Mouse (Mus musculus) hematopoietic stem cell, adult 5-6 weeks (primary cell): ENCODE data around the gene Chd2. TPM values are rescaled to one million over a fixed set of nuclear protein-coding genes. Genes with fewer than 3 reads are reported as not detected.

ENCODE experiments used
- ATAC-seq, 2 experiments: fragments of 125-278 bp in 1 of 2; replicated peaks in 1 of 2; 2 replicates each; pipeline ENCODE4 v1.8.0; 2016 to 2017; ENCODE audit warnings: inconsistent platforms in 2 of 2, mild to moderate bottlenecking in 2 of 2, moderate number of reproducible peaks in 2 of 2, low read depth in 1 of 2, moderate TSS enrichment in 1 of 2; ENCODE audit not compliant: low FRiP score in 2 of 2, poor library complexity in 2 of 2, severe bottlenecking in 2 of 2, insufficient read depth in 1 of 2, low TSS enrichment in 1 of 2
- total RNA-seq: library from RNA; stranded (forward); fragments of 172-1452, 232-1000 nt; gene quantifications from 2 replicates; pipeline ENCODE4 v1.2.3, GENCODE M21; 2017

Gene Chd2
- total RNA-seq, 1 experiment from 2014 or later: 193 TPM

DNA sequence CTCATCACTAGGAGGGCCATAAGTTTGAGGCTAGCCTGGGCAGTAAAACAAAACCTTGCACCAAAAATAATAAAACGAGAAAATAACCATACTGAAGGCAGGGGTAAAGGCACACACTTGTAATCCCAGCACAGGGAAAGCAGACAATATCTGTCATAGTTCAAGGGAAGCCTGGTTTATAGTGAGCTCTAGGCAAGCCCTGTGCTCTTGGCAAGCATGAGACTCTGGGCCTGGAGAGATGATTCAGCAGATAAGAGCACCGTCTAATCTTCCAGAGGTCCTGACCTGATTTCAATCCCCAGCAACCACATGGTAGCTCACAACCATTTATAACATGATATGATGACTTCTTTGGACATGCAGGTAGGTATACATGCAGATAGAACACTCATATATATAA, 29.2 kb downstream of the Chd2 start:
- ATAC-seq: no peak

DNA sequence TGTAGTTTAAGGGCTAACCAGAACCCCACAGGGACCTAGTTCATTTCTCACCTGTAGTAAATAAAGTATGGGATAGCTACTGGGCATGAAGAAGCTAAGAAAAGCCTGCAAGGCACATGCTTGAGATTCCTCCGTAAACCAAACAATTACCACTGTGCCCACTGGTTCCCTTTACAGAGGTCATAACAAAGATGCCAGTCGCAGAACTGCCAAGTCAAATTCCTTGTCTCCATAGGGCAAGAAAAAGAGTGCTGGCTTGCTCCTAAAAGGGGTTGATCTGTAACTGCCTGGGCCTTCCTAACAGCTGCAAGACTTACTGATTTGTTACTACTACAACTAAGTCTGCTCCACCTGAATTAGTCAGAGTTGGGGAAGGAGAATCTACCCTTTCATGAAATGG, 32.9 kb downstream of the Chd2 start:
- ATAC-seq: no peak

DNA sequence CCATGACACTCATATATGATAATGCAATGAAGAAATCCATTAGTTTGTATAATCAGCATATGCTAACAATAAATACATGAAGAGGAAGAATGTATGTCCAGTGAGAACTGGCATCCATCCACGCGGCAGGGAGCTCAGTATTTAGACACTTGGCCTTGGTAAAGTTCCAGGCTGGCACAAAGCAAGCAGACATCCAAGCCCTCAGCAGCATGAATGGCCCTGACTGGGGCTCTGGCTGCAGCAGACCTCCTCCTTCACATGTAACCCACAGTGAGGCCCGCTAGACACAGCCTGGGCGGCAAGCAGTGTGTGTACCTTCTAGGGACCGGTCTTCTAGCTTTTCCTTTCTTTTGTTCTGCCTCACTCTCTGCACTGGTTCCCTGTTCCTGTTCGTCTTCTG, 34.1 kb downstream of the Chd2 start:
- ATAC-seq: no peak

DNA sequence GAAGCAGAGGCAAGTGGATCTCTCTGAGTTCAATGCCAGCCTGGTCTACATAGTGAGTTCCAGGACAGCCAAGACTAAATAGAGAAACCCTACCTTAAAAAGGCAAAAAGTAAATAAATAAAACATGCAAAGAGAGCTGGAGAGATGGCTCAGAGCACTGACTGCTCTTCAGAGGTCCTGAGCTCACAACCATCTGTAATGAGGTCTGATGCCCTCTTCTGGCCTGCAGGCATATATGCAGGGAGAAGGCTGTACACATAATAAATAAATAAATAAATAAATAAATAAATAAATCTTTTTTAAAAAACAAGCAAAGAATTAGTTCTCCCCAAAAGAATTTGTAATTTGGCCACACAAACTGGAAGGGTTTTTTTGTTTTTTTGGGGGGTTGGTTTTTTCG, 34.8 kb downstream of the Chd2 start:
- no peak for ATAC-seq

DNA sequence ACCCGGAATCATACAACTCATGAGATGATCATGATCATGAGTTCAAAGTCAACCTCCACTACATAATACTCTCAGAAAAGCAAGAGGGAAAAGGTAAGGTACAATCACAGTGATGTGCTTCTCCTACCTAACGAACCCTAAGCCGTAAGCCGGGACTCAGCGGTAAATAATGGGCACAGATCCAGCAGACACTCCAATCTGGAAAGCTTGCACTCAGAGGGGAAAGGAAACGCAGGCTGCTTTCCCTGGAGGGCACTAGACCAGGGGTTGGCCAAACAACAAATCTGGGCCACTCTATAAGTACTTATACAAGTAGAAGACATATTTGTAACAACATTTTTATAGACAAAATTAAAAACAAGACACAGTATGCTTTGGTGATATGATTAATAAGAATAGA, 36.4 kb downstream of the Chd2 start:
- no peak for ATAC-seq

DNA sequence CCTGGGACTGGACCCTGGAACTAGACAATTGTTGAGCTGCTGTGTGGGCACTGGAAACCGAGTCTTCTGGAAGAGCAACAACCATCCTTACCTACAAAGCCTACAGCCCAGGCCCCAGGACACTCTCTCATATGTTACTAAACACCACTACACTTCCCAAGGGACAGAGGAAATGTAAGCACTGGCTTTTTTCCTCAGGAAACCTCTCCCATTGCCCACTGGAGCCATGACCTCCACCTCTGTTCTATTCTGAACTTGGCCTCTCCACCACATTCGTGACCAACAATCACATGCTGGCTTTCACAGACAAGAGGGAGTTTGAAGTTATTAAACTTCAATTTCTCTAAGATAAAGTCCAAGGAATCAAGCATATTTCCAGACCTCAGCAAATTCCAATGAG, 43.4 kb downstream of the Chd2 start:
- no peak for ATAC-seq

DNA sequence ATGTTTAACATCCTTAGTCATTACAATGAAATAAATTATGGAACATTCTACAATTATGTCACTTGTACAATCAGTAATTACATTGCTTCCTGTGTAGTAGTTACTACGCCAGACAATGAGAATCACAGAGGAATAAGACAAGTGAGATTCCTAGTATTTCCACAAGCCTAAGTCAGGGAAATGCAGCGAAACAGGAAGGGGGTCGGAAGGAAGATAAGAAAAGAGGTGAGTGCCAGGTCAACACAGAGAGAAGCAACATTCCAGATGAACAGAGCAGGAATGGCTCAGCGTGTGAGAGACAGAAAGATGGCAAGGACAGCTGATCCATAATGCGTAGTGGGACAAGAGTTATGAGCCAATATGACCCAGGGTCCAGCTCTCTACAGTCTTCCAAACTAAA, 52.4 kb downstream of the Chd2 start:
- ATAC-seq: no peak

DNA sequence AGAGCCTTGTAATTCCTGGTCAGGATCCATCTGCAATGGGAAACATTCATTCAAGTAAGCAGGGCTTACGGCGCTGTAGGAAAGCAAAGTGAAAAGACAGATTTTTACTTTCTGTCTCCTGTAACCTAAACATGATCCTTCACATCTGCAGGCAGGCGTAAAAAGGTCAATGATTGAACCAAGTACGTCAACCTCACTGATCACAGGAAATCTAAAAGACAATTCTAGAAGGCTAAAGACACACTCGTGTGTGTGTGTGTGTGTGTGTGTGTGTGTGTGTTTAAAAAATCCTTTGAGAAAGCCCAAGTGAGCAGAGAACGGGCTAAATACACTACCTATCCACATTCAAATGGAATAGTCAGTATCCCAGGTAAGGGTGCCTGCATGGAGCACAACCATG, 60.5 kb downstream of the Chd2 start:
- no peak for ATAC-seq

DNA sequence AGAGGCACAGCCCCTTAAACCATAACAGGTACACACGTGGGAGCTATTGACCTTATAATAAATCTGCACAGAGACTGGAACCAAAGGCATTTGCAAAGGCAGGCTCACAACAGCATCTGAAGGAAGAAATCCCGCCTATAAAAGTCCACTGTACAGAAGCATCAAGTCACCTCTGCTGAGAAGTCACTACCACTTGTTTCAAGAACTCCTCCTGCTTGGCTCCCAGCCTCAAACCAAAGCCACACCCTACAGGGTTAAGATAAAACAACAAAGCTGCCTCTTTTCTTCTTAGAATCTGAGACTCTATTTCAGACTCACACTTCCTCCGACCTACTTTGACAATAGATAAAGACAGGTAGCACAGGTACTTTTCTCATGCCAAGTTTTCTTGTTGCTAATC, 62.1 kb downstream of the Chd2 start:
- no peak for ATAC-seq

DNA sequence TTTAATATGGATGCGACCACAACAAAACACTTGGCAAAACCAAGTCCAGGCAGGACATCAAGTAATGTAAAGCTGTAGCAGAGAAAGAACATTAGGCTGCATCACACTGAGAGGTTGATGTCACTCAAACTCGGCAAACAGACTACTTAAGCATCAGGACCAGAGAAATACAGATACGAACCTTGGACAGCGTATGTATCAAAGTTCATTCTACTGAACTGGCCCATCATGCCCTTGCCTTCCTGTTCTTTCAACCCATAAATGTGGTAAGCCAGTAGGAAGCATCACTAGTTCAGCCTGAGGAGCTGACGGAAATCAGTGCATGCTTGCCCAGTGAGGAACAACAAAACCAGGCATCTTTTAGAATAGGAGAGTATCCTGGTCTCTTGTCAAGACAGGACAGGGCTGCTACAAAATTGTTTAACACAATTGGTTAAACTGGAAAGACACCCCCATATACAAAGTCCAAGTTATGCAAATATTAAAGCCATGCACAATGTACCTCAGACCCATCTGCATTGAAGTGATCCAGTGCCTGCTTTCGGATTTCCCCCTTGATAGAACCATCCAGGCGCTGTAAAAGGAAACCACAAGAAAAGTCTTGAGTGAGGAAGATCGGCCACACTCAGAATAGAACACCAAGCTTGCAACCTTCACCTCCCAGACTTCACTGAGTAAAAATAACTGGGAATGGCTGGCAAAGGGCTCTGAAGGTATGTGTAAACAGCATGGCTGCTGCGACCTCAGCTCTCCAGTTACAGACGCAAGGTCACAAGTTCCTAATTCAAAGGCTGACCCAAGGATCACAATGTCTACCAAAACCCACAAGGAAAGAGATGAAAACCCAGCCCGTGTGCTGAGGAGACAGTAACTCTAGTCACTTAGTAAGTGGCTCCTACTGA, 63.2 kb downstream of the Chd2 start:
- no peak for ATAC-seq

DNA sequence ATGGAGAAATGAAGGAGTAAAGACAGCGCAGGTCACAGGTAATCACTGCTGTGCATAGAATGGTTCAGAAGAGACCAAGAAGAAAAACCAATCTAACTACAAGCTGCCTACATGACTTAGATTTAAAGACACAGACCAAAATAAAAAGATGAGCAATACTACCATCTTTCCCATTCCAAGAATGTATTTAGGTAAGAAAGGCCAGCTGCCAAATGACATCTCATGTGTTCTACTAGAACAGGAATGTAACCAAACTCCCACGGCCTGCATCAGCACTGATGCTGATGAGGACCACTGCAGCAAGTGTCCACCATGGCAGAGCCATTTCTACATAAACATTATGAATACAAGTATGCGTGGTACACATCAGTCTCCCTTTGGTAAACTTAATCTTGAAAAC, 73.9 kb downstream of the Chd2 start:
- ATAC-seq: no peak

DNA sequence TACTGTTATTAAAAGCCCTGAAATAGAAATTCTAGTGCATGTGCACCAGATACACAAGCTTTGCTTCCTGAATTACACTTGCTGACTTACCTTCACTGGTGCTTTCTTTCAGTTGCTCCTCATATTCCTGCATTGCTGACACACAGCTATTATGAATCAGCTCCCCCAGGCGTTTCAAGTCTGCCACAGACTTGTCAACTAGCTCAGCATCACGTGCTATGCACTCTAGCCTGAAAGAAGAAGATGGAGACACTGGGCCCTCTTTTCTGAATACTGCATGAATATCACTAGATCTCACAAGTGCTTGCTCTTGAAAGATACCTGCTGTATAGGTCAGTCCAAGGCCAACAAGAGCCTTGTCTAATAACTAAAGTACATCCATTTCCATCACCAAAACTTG, 78.1 kb downstream of the Chd2 start:
- no peak for ATAC-seq

DNA sequence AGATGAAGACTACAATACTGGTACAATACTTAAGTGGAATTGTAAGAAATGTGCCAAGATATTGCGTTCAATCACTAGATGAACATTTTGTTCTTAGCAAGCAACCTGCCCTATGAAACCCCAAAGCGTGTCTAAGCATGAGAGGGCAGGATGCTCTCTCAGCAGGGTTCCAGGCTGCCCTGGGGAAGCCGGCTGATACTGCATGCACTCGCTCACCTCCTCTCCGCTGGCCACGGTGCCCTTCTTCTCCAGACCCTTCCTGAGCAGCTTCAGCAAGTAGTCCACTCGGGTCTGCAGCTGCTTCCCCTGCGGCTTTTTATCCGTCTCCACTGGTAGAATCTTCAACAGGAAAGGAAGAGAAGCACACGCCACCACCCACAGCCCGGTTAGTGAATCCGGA, 87.5 kb downstream of the Chd2 start:
- no peak for ATAC-seq

DNA sequence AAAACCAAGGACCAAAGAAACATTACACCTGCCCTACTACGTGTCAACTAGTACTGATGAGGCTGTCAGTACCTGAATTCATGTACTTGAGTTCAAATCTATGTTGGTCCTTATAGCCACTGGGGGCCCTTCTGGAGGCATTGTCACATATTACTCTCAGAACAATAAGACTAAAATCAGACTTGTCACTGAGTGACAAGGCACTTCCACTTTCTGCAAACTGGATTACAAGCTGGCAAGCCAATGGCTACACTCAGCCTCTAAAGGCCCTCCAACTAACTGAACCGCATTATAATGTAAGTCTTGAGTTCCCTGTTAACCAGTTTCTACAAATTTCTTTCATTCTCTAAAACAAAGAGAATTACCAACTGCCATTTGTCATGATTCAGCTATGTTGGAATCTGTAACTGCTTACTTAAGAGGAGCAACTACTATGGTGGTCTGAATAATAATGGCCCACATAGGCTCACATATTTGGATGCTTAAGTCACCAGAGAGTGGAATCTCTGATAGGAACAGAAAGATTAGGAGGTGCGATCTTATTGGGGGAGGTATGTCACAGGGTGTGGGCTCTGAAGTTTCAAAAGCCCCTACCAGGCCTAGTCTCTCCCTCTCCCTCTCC, 89.3 kb downstream of the Chd2 start:
- ATAC-seq: no peak

DNA sequence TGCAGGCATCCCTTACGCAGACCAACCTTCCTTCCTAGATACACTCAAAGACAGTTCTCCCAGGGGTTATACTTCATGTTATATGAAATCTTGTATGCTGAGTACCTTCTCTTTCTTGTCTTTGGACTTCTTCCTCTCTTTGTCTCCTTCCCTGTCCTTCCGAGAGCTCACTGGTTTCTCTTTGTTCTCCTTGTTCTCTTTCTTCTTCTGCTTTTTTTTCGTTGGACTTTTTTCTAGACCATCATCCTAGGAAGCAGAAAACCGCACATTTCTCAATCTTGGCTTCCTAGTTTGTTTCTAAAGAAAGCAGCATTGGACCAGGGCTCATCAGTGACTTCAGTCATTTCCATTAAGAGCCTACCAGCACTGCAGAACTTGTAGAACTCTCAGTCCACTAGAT, 90.0 kb downstream of the Chd2 start:
- ATAC-seq: peak in 1 of 2 experiments; percentile 29; a peak in 1 of 4 replicates

DNA sequence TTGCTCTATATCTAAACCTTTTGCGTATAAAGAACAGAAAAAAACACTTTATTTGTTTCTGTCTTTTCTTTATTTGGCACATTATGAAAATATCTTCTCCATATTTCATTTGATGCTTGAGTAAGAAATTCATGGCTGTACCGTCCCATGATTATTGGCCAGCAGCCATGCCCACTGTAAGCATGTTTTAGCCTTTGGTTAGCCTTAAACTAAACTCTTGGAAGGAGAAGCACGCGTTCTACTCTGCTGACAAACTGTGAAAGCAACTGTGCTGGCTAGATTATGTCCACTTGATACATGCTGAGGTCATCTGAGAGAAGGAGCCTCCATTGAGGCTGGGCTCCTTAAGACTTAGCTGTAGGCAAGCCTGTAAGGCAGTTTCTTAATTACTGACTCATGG, 99.4 kb downstream of the Chd2 start:
- ATAC-seq: no peak

DNA sequence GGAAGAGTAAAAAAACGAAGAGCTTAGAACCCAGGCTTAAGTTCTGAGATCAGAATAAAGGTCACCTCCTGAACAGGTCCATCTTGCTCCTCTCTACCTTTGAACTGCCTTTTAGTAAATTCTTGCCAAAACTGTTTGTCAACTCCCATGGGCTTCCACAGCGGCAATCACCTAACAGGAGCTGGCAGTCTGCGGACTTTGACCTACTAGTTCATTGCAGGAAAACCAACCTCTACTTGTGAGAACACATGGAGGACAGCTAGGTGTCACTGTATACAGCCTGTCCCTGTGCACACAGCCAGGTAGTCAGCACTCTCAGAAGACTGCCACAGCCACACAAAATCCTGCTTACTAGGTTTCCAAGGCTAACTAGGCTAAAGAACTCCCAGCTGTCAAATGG, 99.8 kb downstream of the Chd2 start:
- ATAC-seq: no peak

DNA sequence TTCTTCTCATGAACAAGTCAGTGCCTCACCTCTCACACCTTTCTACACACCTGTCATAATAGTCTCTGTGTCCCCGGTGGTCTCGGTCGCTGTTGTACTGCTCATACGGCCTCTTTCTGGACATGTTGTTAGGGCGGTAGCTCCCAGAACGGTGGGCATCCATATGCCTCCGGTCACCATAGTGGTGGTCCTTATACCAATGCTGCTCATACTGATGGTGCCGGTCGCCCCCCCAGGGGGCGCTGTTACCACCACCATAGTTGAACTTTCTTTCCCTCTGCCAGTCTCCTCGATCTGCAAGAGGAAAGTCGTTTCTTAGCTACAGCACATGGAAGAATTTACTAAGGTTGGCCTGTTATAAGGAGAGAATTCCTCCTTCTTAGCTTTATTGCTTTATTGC, 105.9 kb downstream of the Chd2 start:
- peak in 1 of 2 experiments; percentile 24; a peak in 1 of 4 replicates for ATAC-seq

DNA sequence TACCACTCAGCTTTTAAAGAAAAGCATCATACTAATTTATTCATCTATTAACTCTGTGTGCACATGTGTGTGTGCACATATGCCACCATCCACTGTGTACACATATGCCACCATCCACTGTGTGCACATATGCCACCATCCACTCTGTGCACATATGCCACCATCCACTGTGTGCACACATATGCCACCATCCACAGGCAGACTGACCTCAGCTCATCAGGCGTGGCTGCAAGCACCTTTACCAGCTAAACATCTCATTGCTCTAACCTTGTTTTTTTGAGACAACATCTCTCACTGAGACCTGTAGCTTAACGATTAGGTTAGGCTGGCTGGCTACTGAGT, 107.3 kb downstream of the Chd2 start:
- no peak for ATAC-seq
